Mouse (Mus musculus): Measurements from ENCODE around the gene Mdfi. TPM values are rescaled to one million over a fixed set of nuclear protein-coding genes. Genes with fewer than 3 reads are reported as not detected.

Mdfi gene
- polyA plus RNA-seq, 1 experiment = 4.3 TPM

DNA sequence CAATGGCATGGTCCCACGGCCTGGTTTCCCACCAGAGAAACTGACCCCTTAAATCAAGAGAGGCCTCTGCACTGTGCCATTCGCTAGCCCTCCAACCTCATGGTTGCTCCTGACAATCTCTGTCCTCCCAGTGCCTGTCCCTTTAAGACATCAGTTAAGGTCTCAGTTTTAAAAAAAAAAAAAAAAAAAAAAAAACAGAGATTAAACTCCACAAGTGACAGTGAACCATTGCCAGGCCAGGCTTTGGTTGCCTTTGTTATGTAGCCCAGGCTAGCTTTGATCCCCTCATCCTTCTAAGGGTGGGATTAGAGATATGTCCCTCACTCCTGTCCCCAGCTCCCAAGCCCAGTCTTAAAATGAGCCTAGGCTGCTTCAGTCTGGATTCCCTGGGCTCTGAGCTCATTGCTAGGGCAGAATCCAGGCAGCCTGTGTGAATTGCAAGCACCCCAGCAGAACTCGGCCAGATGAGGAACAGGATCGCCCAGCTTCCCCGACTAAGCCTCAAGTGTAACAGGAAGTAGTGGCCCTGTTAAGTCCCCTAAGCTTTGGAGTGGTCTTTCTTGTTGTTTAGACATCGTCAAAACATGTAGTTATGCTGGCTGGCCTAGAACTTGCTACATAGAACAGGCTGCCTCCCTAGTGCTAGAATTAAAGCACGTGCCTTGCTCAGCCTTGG lies 16.3 kb upstream of the Mdfi start:
- whole genome bisulfite sequencing = 75% methylated on average over 7 of the region's 7 CpGs
- DNase-seq (ENCODE audit: low read depth, low spot score) = no peak

DNA sequence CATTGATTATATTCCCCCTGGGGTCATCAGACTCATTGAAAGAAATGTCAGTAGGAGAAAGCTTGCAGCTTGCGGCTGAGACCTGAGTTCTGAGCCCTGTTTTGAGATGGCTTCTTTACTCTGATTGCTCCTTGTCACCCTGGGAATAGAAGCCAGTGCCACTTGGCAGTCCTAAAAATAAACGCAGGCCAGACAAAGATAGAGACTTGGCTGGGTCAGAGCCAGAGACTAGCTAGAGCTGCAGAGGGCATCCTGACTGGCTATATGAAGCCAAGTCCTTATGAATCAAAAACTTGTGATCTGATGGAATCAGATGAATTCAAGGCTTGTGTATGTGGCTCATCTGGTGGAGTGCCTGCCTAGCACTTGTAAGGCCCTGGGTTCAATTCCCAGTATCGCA lies 15.5 kb upstream of the Mdfi start:
- DNase-seq (ENCODE audit: low read depth, low spot score) = no peak
- WGBS = 69% methylated on average over 3 of the region's 3 CpGs

DNA sequence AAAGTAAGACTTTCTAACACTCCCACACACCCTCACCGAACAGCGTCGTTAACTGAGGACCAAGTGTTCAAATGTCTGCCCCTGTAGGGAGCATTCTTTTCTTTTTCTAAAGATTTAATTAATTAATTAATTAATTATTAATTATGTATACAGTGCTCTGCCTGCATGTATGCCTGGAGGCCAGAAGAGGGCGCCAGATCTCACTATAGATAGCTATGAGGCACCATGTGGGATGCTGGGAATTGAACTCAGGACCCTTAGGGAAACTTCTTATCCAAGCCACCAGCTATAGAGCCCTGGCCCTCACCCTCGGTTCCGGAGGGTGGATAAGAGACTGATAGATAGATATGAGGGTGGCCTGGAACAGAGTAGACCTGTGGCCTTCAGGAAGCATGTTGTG lies 13.5 kb upstream of the Mdfi start:
- 84% methylated on average over 6 of the region's 6 CpGs for WGBS
- DNase-seq (ENCODE audit: low read depth, low spot score) = no peak

- DNase-seq (ENCODE audit: low read depth, low spot score) = no peak
- WGBS = 65% methylated on average over 11 of the region's 11 CpGs
Measured at GRCm38 (mm10) chr17:47845609-47846008, 11.1 kb upstream of the Mdfi start.

DNA sequence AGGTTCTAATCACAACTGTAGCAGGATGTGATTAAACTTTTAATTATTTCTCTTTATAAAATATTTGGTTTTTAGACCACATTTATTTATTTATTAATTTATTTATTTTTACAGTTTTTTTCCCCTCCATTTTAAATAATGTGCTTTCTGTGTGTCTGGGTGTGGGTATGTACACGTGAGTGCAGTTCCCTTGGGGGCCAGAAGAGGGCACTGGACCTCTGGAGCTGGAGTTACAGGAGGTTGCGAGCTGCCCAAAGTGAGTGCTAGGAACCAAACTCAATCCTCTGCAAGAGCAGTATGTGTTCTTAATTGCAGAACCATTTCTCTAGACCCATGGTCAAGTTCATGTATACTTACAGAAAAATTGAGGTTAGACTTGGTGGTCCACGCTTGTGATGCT lies 9.0 kb upstream of the Mdfi start:
- no peak for DNase-seq (ENCODE audit: low read depth, low spot score)
- 94% methylated on average over 3 of the region's 3 CpGs for WGBS

DNA sequence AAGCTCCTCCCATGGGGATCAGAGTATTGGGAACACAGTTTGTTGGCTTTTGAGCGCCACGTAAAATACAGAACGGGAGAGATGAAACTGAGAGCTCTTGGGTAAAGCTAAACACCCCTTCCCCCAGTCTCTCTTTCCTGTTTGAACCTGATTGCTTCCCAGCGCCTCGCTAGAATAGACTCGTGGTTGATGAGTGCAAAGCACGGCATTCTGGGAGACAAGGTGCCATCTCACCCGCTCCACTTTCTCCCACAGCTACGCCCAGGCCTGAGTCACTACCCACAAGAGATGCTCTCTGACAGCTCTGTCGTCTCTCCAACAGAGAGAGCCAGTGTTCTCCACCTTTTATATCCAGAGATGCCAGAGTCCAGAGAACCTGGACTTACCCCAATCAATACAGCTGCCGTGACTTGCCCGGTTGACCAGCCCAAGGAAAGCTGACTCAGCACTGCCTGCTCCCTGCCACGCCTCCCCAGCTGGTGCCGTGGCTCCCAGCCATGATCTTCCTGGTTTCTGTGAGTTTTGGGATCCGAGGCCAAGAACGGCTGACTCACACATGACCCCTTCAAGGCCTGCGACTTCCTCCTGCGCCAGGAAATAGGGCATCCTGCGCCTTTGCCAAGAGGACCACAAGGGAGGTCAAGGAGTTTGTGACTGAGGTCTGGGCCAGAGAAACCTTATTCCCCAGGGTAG lies 7.6 kb upstream of the Mdfi start:
- DNase-seq (ENCODE audit: low read depth, low spot score) = no peak
- WGBS = 25% methylated on average over 19 of the region's 19 CpGs

- DNase-seq (ENCODE audit: low read depth, low spot score) = no peak
- 73% methylated on average over 8 of the region's 8 CpGs for WGBS
Measured at GRCm38 (mm10) chr17:47841521-47841920, 7.0 kb upstream of the Mdfi start.

GRCm38 (mm10) chr17:47837808-47838207 lies 3.3 kb upstream of the Mdfi start:
- no peak for DNase-seq (ENCODE audit: low read depth, low spot score)
- 32% methylated on average over 6 of the region's 6 CpGs for WGBS

GRCm38 (mm10) chr17:47833628-47834481 lies 636 bp downstream of the Mdfi start:
- WGBS = under 1% methylated on average over 45 of the region's 45 CpGs
- DNase-seq (ENCODE audit: low read depth, low spot score) = no peak

- 2% methylated on average over 41 of the region's 45 CpGs for WGBS
Measured at GRCm38 (mm10) chr17:47833029-47833627, 1.4 kb downstream of the Mdfi start.

DNA sequence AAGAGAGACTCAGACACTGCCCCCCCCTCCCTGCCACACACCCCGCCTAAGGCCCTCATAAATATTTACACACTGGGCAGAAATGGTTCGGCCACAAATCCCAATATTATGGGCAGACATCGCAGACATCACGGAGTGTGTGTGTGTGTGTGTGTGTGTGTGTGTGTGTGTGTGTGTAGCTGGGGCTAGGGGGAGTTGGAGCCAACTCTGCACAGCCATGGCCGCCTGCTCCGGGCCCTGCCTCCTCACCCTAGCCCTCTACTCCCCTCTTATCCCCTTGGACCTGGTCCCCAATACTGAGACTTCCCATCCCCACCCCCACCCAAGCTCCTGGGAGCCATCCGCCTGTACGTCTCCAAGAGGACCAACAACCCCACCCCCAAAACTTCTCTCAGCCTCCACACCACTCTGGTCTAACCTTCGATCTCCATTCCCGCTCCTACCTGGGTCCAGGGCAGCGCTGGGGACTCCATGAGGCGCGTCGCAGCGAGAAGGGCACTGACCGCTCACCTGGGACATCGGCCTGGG lies 1.9 kb downstream of the Mdfi start:
- DNase-seq (ENCODE audit: low read depth, low spot score) = no peak

More at GRCm38 (mm10) chr17:47833029-47833627, 1.4 kb downstream of the Mdfi start:
- DNase-seq (ENCODE audit: low read depth, low spot score) = no peak

DNA sequence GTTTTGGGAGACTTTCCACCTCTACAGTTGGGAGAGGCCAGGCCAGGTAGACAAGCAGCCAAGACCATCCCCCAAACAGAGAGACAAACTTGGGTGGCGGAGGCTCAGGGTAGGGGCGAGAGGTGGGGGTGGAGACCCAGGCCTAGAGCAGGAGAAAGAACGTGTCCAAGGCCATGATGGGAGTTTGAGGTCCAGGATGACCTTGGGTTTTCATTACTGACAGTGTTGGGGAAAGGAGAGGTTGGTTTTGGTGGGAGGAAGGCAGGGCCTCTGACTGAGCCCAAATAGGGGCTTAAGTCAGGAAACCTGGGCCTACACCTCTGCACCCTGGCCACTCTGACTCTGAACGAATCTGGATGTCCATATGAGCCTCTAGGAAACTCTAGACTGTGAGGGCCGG lies 2.7 kb downstream of the Mdfi start:
- WGBS = 78% methylated on average over 5 of the region's 5 CpGs
- DNase-seq (ENCODE audit: low read depth, low spot score) = no peak

More for the DNA sequence above, 1.9 kb downstream of the Mdfi start:
- 20% methylated on average over 17 of the region's 17 CpGs for WGBS

- DNase-seq (ENCODE audit: low read depth, low spot score) = no peak
- 63% methylated on average over 9 of the region's 9 CpGs for WGBS
Measured at GRCm38 (mm10) chr17:47831161-47831560, 3.3 kb downstream of the Mdfi start.

GRCm38 (mm10) chr17:47821339-47821738 lies 13.2 kb downstream of the Mdfi start:
- DNase-seq (ENCODE audit: low read depth, low spot score) = no peak
- 84% methylated on average over 8 of the region's 8 CpGs for WGBS

DNA sequence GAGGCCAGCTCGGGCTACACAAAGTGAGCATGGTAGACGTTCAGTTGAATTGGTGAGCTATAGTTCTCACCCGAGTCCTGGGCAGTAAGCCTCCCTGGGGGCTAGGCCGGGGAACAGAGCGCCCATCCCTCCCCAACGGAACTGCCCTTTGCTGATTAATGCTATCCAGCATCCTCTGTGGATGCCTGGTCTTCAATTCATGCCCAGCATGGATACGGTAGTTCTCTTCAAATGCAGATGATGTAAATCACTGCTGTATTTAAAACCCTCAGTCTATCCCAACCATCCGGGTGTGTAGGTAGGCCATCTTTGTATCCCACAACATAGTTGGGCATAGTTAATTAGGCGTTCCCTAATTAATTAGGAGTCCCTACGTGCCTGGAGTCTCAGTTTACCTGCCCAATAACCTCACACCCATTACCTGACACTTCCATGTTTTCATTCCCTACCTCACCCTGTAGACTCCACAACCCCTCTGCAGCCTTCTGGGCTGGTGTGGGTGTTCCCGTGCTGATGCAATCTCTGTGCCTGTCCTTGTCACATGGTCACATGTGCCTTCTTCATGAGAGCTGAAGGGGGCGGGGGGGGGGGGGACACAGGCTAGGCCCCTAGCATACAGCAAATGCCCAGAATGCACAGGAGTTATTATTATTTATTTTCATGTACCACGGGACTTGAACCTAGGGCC lies 16.3 kb downstream of the Mdfi start:
- WGBS = 91% methylated on average over 13 of the region's 13 CpGs
- no peak for DNase-seq (ENCODE audit: low read depth, low spot score)

GRCm38 (mm10) chr17:47815446-47815845 lies 19.0 kb downstream of the Mdfi start:
- 63% methylated on average over 10 of the region's 10 CpGs for WGBS
- DNase-seq (ENCODE audit: low read depth, low spot score) = no peak

- no peak for DNase-seq (ENCODE audit: low read depth, low spot score)
- 65% methylated on average over 6 of the region's 6 CpGs for WGBS
Measured at GRCm38 (mm10) chr17:47814496-47814895, 20.0 kb downstream of the Mdfi start.

DNA sequence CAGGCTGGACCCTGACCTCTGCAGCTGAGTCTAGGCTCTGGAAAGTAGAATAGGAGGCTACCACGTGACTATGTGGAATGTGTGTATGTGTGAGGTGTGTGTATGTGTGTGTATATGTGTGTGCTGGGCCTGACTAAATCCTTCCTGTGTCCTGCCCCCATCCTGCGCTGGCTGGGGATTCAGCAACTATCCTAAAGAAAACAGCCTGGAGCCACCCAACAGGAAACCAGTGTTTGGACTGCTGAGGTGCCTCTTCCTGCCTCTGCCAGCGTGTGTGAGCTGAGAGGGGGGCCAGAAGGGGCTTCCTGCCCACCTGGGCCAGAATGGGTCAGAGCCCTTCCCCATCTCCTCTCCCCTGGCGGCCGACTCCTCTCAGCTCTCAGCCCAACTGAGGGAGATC lies 20.9 kb downstream of the Mdfi start:
- WGBS = 49% methylated on average over 5 of the region's 5 CpGs
- DNase-seq (ENCODE audit: low read depth, low spot score) = no peak

GRCm38 (mm10) chr17:47812200-47812599 lies 22.3 kb downstream of the Mdfi start:
- WGBS = 84% methylated on average over 6 of the region's 6 CpGs
- DNase-seq (ENCODE audit: low read depth, low spot score) = no peak
